12 mouse cellular contexts compared by ENCODE assay signal in genomic region chr9:58091623-58092425, GRCm38 (mm10). TPM values are rescaled to one million over a fixed set of nuclear protein-coding genes. Genes with fewer than 3 reads are reported as not detected.
A peak's percentile ranks its signal among the peaks of the same experiment; 100 is the strongest.
DNase-seq lines count a peak whose midpoint lies in the region; ATAC-seq and TF ChIP-seq lines count a peak whose summit lies in the region.
"Had no signal": no experiment of that assay in that cellular context is flagged by ENCODE, and none has a peak within 500 bp of the region (broad histone marks: within the 10 kb centered on the region; RNA-seq: fewer than 3 reads in every experiment).

No protein-coding gene starts in this region.

- H3K9ac ChIP-seq in stomach, embryonic 15.5 days = no peak overlapping the region
- H3K9ac ChIP-seq in stomach, postnatal 0 days (ENCODE audit: low read length) = no peak overlapping the region
- H3K9ac ChIP-seq in limb, embryonic 15.5 days = no peak overlapping the region
- no peak overlapping the region for H3K9ac ChIP-seq in midbrain, embryonic 14.5 days (replicated peaks; ENCODE audit: low read length)
- H3K9ac ChIP-seq in midbrain, postnatal 0 days (replicated peaks; ENCODE audit: low read length, poor library complexity, severe bottlenecking) = no peak overlapping the region
- H3K9ac ChIP-seq: liver, embryonic 15.5 days; midbrain, embryonic 15.5 days had no signal

- WGBS in stomach, embryonic 15.5 days = 46% methylated on average over 4 of the region's 4 CpGs
- WGBS in stomach, postnatal 0 days = 32% methylated on average over 4 of the region's 4 CpGs
- WGBS in limb, embryonic 15.5 days = 20% methylated on average over 4 of the region's 4 CpGs
- WGBS in midbrain, embryonic 14.5 days = 80% methylated on average over 4 of the region's 4 CpGs
- 80% methylated on average over 4 of the region's 4 CpGs for WGBS in midbrain, postnatal 0 days

- 0 out of 2 replicates have a peak overlapping the region, but pooled peaks have one; percentile 46 for H3K27ac ChIP-seq in stomach, embryonic 15.5 days
- H3K27ac ChIP-seq in stomach, postnatal 0 days (replicated peaks) = no peak overlapping the region
- peak overlapping the region; percentile 54 for H3K27ac ChIP-seq in limb, embryonic 15.5 days
- H3K27ac ChIP-seq in midbrain, embryonic 14.5 days (replicated peaks; ENCODE audit: low read depth, low read length) = no peak overlapping the region
- no peak overlapping the region for H3K27ac ChIP-seq in midbrain, postnatal 0 days (ENCODE audit: low read depth, low read length)
- H3K27ac ChIP-seq: liver, embryonic 15.5 days; midbrain, embryonic 15.5 days had no signal

- no peak for ATAC-seq in stomach, embryonic 15.5 days (ENCODE audit: insufficient read depth, low FRiP score, low read depth)
- no peak for ATAC-seq in stomach, postnatal 0 days (ENCODE audit: low FRiP score, low TSS enrichment)
- ATAC-seq in limb, embryonic 15.5 days (ENCODE audit: insufficient number of reproducible peaks, low FRiP score, low TSS enrichment, low read depth) = 0 out of 2 replicates have a peak, but pooled peaks have one; percentile 41
- ATAC-seq in midbrain, embryonic 14.5 days (ENCODE audit: low FRiP score, low TSS enrichment) = no peak
- ATAC-seq in midbrain, postnatal 0 days (ENCODE audit: low FRiP score) = no peak
- ATAC-seq: Patski had no signal

- no peaks in the 10 kb centered on the region for H3K9me3 ChIP-seq in stomach, embryonic 15.5 days
- H3K9me3 ChIP-seq in stomach, postnatal 0 days (ENCODE audit: control insufficient read depth, low read length) = no peaks in the 10 kb centered on the region
- no peaks in the 10 kb centered on the region for H3K9me3 ChIP-seq in limb, embryonic 15.5 days
- no peaks in the 10 kb centered on the region for H3K9me3 ChIP-seq in midbrain, embryonic 14.5 days (ENCODE audit: control insufficient read depth, low read length)
- no peaks in the 10 kb centered on the region for H3K9me3 ChIP-seq in midbrain, postnatal 0 days (ENCODE audit: low read length)
- H3K9me3 ChIP-seq: liver, embryonic 15.5 days; midbrain, embryonic 15.5 days had no signal

- no peaks in the 10 kb centered on the region for H3K36me3 ChIP-seq in stomach, embryonic 15.5 days
- H3K36me3 ChIP-seq in stomach, postnatal 0 days (ENCODE audit: control insufficient read depth, insufficient read depth, low read length) = no peaks in the 10 kb centered on the region
- no peaks in the 10 kb centered on the region for H3K36me3 ChIP-seq in limb, embryonic 15.5 days
- H3K36me3 ChIP-seq in midbrain, embryonic 14.5 days (ENCODE audit: control insufficient read depth, insufficient read depth, low read length) = no peaks in the 10 kb centered on the region
- H3K36me3 ChIP-seq in midbrain, postnatal 0 days (ENCODE audit: insufficient read depth, low read length) = no peaks in the 10 kb centered on the region
- H3K36me3 ChIP-seq: liver, embryonic 15.5 days; midbrain, embryonic 15.5 days had no signal

- TF ChIP-seq EP300 in stomach, postnatal 0 days (optimal IDR thresholded peaks at IDR 0.05) = no peak

- H3K4me2 ChIP-seq in stomach, embryonic 15.5 days = no peak overlapping the region
- H3K4me2 ChIP-seq in stomach, postnatal 0 days (replicated peaks; ENCODE audit: low read depth) = no peak overlapping the region
- no peak overlapping the region for H3K4me2 ChIP-seq in limb, embryonic 15.5 days
- H3K4me2 ChIP-seq in midbrain, embryonic 14.5 days (ENCODE audit: low read length) = no peak overlapping the region
- H3K4me2 ChIP-seq in midbrain, postnatal 0 days (ENCODE audit: low read depth, low read length, poor library complexity, severe bottlenecking) = no peak overlapping the region
- H3K4me2 ChIP-seq: liver, embryonic 15.5 days; midbrain, embryonic 15.5 days had no signal

- H3K4me3 ChIP-seq in stomach, embryonic 15.5 days (replicated peaks) = no peak overlapping the region
- no peak overlapping the region for H3K4me3 ChIP-seq in stomach, postnatal 0 days (ENCODE audit: low read depth, low read length)
- H3K4me3 ChIP-seq in limb, embryonic 15.5 days = no peak overlapping the region
- no peak overlapping the region for H3K4me3 ChIP-seq in midbrain, embryonic 14.5 days (replicated peaks; ENCODE audit: low read depth, low read length)
- no peak overlapping the region for H3K4me3 ChIP-seq in midbrain, postnatal 0 days (ENCODE audit: low read depth, low read length)
- H3K4me3 ChIP-seq: liver, embryonic 15.5 days; midbrain, embryonic 15.5 days had no signal

- TF ChIP-seq CTCF in stomach, postnatal 0 days (IDR thresholded peaks at IDR 0.05; ENCODE audit: low read depth) = no peak
- no peak for TF ChIP-seq CTCF in midbrain, postnatal 0 days (IDR thresholded peaks at IDR 0.05)

- peaks cover 13% of the 10 kb centered on the region; the same call in 1 of the 2 replicates for H3K4me1 ChIP-seq in stomach, embryonic 15.5 days
- H3K4me1 ChIP-seq in stomach, postnatal 0 days (replicated peaks; ENCODE audit: control insufficient read depth, insufficient read depth) = no peaks in the 10 kb centered on the region
- H3K4me1 ChIP-seq in limb, embryonic 15.5 days = peaks cover 37% of the 10 kb centered on the region
- H3K4me1 ChIP-seq in midbrain, embryonic 14.5 days (ENCODE audit: control insufficient read depth, insufficient read depth, low read length) = peaks cover 18% of the 10 kb centered on the region
- H3K4me1 ChIP-seq in midbrain, postnatal 0 days (ENCODE audit: insufficient read depth, low read length) = peaks cover 6% of the 10 kb centered on the region; the same call in 1 of the 2 replicates
- H3K4me1 ChIP-seq: liver, embryonic 15.5 days had no signal

- no peaks in the 10 kb centered on the region for H3K27me3 ChIP-seq in stomach, embryonic 15.5 days (replicated peaks)
- no peaks in the 10 kb centered on the region for H3K27me3 ChIP-seq in stomach, postnatal 0 days (ENCODE audit: control insufficient read depth, insufficient read depth, low read length)
- H3K27me3 ChIP-seq in limb, embryonic 15.5 days = no peaks in the 10 kb centered on the region
- no peaks in the 10 kb centered on the region for H3K27me3 ChIP-seq in midbrain, embryonic 14.5 days (ENCODE audit: control insufficient read depth, insufficient read depth, low read length)
- H3K27me3 ChIP-seq in midbrain, postnatal 0 days (ENCODE audit: insufficient read depth, low read length) = no peaks in the 10 kb centered on the region
- H3K27me3 ChIP-seq: liver, embryonic 15.5 days; midbrain, embryonic 15.5 days; Patski had no signal

- peak; percentile 50 to 51 for DNase-seq in cerebellum, postnatal 10 days
- DNase-seq in cerebellum, postnatal 36 days = no peak
- DNase-seq in stomach, postnatal 0 days (ENCODE audit: low spot score) = no peak
- DNase-seq in gastrocnemius, postnatal 25 days = peak; percentile 45
- DNase-seq in midbrain, embryonic 14.5 days = no peak
- DNase-seq in midbrain, postnatal 0 days (ENCODE audit: low spot score) = no peak
- DNase-seq: B cell, adult 2 months had no signal

RNA-seq across cellular contexts. Expression of gene Ccdc33, which starts 26.8 kb away (rescaled TPM):
- polyA plus RNA-seq in stomach, embryonic 15.5 days (2015; fragmentation: Nextera tagmentation; extraction: Ambion mirVana) = 0.18 and 0.19 TPM in 2 replicates
- polyA plus RNA-seq in stomach, postnatal 0 days (2015; fragmentation: Nextera tagmentation; extraction: Ambion mirVana) = 0.18 TPM in 1 of 2 replicates, not detected in the other
- not detected for total RNA-seq in gastrocnemius, postnatal 25 days (2021)
- not detected in 2 replicates for polyA plus RNA-seq in limb, embryonic 15.5 days (2015; fragmentation: Nextera tagmentation; extraction: Ambion mirVana)
- 0.09 and 0.54 TPM in 2 replicates for polyA plus RNA-seq in midbrain, embryonic 14.5 days (2014; fragmentation: Nextera tagmentation; extraction: Ambion mirVana)
- total RNA-seq in midbrain, postnatal 0 days (2014; rRNA removed) = 0.24 and 0.27 TPM in 2 replicates
- 1.1 and 1.4 TPM in 2 replicates for polyA plus RNA-seq in midbrain, postnatal 0 days (2015; fragmentation: Nextera tagmentation; extraction: Ambion mirVana)
- polyA plus RNA-seq: liver, embryonic 15.5 days had no signal

RNA-seq across cellular contexts. Expression of gene Stra6, which starts 28.2 kb away (rescaled TPM):
- 1.8 and 3.3 TPM in 2 replicates for polyA plus RNA-seq in stomach, embryonic 15.5 days (2015; fragmentation: Nextera tagmentation; extraction: Ambion mirVana)
- 0.18 and 0.56 TPM in 2 replicates for polyA plus RNA-seq in stomach, postnatal 0 days (2015; fragmentation: Nextera tagmentation; extraction: Ambion mirVana)
- under 1 TPM; 0.38 to 0.41 TPM for total RNA-seq in gastrocnemius, postnatal 25 days (2021)
- 8.4 and 8.8 TPM in 2 replicates for polyA plus RNA-seq in limb, embryonic 15.5 days (2015; fragmentation: Nextera tagmentation; extraction: Ambion mirVana)
- polyA plus RNA-seq in midbrain, embryonic 14.5 days (2014; fragmentation: Nextera tagmentation; extraction: Ambion mirVana) = 2.3 and 10.1 TPM in 2 replicates
- total RNA-seq in midbrain, postnatal 0 days (2014; rRNA removed) = 19.6 and 20.8 TPM in 2 replicates
- 8.8 and 9.2 TPM in 2 replicates for polyA plus RNA-seq in midbrain, postnatal 0 days (2015; fragmentation: Nextera tagmentation; extraction: Ambion mirVana)

Comparison
In these comparisons a context has a peak if more than half of its experiments do, and no peak if none do; other contexts are left out.
1. DNase-seq: peak in cerebellum, postnatal 10 days (2 of 2) and gastrocnemius, postnatal 25 days (single experiment); none in cerebellum, postnatal 36 days (0 of 2), stomach, postnatal 0 days (single experiment), midbrain, embryonic 14.5 days (single experiment) and midbrain, postnatal 0 days (single experiment).
2. H3K27ac ChIP-seq: peak in stomach, embryonic 15.5 days (single experiment) and limb, embryonic 15.5 days (single experiment); none in stomach, postnatal 0 days (single experiment), midbrain, embryonic 14.5 days (single experiment) and midbrain, postnatal 0 days (single experiment).